Mouse (Mus musculus) thymus, postnatal 0 days (tissue): Measurements from ENCODE around the gene Cited4. TPM values are rescaled to one million over a fixed set of nuclear protein-coding genes. Genes with fewer than 3 reads are reported as not detected.
A peak's percentile ranks its signal among the peaks of the same experiment; 100 is the strongest.

Experiments used
- DNase-seq: peaks from one replicate; pipeline ENCODE4 v3.0.0-alpha.2; 2015; ENCODE audit warnings: low spot score
- polyA plus RNA-seq: library from polyadenylated mRNA; unstranded; fragments of >200 nt; fragmentation: Nextera tagmentation; extraction: Ambion mirVana; gene quantifications from 2 replicates; pipeline ENCODE4 v1.2.1, GENCODE M21; 2015

Gene Cited4
- 3.8 and 4.1 TPM in 2 replicates for polyA plus RNA-seq

GRCm38 (mm10) chr4:120666358-120667024, at the start of gene Cited4:
Gene Cited4, plus strand, starts transcription at chr4:120666572.
- DNase-seq = peak; percentile 91

- no peak for DNase-seq
These were observed 38.6 kb upstream of the Cited4 start for GRCm38 (mm10) chr4:120627728-120628127.

GRCm38 (mm10) chr4:120630218-120630931, 36.0 kb upstream of the Cited4 start:
- DNase-seq = no peak

DNA sequence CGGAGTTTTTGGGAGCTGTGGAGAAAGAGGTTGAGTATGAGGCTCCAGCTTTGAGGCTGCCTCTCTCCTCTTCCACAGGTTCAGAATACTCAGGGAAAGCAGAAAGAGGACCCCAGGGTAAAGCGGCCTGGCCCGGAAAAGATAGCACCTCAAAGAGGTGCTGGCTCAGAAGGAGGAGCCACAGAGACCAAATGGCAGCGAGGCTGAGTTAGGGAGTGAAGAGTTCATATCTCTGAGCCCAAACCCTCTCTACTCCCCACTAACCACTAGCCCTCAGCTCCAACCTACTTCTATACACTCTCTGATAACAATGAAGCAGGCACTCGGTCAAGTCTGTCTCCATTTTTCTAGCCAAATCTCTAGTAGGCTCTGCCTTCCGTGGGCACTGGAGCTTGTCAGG, 34.5 kb upstream of the Cited4 start:
- no peak for DNase-seq

- DNase-seq = no peak
These were observed 31.0 kb upstream of the Cited4 start for GRCm38 (mm10) chr4:120635351-120635750.

DNA sequence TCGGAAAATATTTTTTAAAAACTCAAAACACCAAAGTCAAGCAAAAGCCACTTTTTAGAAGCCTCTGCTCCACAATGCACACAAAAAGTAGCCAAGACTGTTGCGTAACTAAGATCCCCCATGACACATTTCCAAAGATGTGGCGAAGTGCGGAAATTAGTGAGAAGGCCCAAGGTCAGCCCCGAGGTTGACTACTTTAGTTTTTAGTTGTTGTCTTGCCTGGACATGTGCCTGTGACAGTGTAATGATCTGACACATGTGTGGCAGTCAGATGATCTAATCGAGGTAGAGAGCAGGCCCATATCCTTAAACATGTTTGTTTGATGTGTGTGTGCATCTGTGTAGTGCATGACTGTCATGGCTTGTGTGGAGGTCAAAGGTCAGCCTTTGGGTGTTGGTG, 24.4 kb upstream of the Cited4 start:
- no peak for DNase-seq

- no peak for DNase-seq
These were observed 22.5 kb upstream of the Cited4 start for GRCm38 (mm10) chr4:120643899-120644298.

GRCm38 (mm10) chr4:120649369-120650207, 16.8 kb upstream of the Cited4 start:
- DNase-seq = no peak

DNA sequence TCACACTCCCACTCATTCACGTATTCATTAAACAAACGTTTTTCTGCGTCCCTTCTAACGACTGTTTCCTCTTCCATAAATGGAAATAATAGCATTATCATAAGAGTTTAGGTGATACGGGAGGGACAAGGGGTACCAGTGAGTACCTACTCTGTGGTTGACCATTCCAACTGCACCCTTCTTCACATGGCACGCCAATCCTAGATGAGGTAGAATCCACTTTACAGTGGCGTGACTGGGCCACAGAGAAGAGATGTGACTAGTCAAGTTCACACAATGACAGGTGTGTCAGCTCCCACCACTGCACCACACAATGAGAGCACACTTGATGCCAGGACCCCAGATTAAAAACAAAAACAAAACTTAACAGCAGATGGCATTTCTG, 16.2 kb upstream of the Cited4 start:
- DNase-seq = no peak

GRCm38 (mm10) chr4:120655898-120656297, 10.5 kb upstream of the Cited4 start:
- no peak for DNase-seq

DNA sequence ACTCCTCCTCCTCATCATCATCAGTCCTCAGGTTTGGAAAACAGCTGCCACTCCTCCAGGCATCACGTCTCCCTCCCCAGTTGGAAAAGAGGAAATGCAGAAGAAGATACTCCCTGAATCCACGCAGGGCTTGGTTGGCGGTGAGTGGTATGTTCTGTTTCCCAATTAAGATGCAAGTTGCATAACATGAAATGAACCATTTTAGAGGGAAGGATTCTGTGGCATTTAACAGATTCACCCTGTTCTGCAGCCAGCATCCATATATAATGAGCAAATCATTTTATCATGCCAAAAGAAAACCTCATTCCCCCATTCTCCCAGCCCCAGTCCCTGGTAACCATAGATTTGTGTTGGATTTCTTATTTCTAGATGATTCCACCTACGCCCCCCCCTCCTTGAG, 5.9 kb upstream of the Cited4 start:
- DNase-seq = no peak

- no peak for DNase-seq
These were observed 1.8 kb upstream of the Cited4 start for GRCm38 (mm10) chr4:120664601-120665000.

- DNase-seq = no peak
These were observed 1.1 kb upstream of the Cited4 start for GRCm38 (mm10) chr4:120665144-120665700.

DNA sequence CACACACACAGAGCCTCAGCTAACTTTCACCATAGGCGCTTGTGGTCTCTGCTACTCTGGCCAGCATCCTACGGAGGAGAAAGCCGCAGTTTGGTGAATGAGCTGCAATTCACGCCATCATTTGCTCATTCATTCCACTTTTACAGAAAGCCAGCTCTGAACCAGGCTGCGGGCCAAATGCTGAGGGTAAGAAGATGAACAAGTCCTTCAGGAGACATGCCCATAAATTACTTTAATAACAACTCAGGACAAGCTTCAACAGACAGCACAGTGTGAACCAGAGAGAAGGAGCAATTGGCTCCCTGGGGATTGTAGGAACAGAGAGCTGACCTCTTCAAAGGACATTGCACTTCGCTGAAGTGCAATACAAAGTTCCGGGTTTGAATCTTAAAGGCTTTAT, 590 bp upstream of the Cited4 start:
- DNase-seq = no peak

- DNase-seq = peak; percentile 52
These were observed 701 bp downstream of the Cited4 start for GRCm38 (mm10) chr4:120667045-120667501.

- DNase-seq = no peak
These were observed 1.2 kb downstream of the Cited4 start for GRCm38 (mm10) chr4:120667555-120667954.

DNA sequence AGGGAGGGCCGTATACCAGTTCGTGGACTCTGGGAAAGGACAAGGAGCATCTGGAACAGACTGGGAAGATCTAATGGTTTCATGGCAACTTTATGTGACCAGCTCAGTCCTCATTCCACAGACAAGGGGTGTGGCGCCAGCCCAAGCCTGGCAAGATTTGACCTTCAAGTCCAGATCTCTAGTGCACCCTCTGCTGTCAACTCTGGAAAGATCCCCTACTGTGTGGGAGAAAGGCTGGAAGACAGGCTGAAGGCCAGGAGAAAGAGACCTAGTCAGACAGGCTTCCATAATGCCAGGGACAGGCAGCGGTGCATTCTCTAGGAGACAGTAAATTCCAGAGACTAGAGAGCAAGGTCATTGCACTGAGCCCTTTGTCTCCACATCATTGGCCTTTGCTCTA, 2.2 kb downstream of the Cited4 start:
- no peak for DNase-seq

DNA sequence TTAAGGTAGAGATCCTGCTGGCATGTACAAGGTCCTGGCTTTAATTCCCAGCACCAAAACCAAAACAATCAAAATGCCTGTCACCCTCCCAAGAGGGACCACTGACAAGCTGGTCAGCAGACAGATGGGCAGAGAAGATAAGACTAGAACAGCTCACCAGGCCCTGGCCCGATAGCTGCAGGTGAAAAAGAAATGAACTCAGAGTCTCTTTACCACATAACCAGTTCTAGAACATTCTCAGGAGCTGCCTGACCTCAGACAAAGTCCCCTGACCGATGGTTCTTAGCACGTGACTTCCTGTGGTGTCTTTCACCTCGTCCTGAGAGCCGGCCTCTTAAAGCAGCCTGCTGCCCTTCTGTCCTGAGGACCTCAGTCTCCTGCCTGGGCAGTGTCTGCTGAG, 3.2 kb downstream of the Cited4 start:
- no peak for DNase-seq

DNA sequence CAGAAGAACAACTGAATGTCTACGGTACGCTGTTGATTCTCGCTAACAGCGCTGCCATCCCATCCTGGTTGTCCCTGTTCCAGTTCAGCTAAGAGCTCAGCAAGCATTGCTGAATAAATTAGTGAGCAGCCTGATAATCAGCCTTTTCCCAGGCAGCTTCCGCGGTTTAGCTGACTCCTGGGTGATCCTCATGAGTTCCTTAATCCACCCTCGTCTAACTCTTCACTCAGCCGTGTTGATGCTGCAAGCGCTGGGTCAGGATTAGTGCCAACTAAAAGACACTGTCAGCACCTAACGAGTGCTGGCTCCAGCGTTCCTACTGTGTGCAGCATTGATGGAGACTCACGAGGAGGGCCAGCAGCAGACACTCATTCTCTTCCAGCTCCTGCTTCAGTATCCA, 4.7 kb downstream of the Cited4 start:
- no peak for DNase-seq

DNA sequence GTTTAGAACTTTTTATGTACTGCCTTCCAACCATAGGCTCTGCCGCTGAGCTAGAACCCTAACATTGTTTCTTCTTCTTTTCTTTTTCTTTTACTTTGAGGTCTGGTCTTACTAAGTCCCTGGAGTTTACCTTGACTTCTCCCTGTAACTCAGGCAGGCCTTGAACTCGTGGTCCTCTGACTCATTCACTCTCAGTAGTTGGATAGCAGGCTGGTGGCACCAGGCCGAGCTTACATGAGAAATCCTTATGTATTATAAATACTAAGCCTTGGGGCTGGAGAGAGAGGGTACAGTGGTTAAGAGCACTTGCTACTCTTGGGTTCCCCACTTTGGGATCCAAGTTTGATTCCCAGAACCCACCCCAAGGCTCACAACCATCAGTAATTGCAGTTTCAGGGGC, 7.2 kb downstream of the Cited4 start:
- no peak for DNase-seq

GRCm38 (mm10) chr4:120674775-120675451, 8.5 kb downstream of the Cited4 start:
- DNase-seq = no peak
